Mouse (Mus musculus) liver, postnatal 0 days (tissue): ENCODE measurements at regions not wholly inside any gene's neighbourhood (a gene's known extent, or its start where the extent isn't known, plus 50 kb on each side); places are given as distances from the start of the nearest gene placed in this dataset.

Experiments
- CTCF ChIP-seq: sonication (generic); IDR thresholded peaks from 2 replicates; pipeline ENCODE4 v1.5.1; 2016; ENCODE audit warnings: antibody characterized with exemption, low read depth
- EP300 ChIP-seq: IDR thresholded peaks from 2 replicates; pipeline ENCODE4 v1.6.1; 2016; ENCODE audit warnings: antibody characterized with exemption, low read depth, mild to moderate bottlenecking

DNA sequence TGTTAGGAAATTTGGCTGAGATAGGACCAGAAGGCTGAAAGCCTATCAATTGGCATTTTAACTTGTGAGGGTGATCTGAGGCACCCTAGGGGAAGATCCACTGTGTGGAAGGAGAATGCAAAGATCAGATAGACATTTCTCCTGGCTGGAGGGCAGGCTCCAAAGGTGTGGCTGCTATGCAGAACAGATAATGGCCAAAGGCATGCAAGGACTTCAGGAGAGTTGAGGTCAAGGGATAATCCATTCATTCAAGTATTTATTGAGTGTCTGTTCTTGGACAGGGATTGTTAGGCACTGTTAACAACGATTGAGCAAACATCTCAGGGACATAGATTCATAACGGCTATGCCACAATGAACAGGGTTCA is 58.2 kb upstream of the Tle4 start:
- TF ChIP-seq CTCF: no peak
- TF ChIP-seq EP300: no peak
